8 mouse cellular contexts compared by ENCODE assay signal in genomic region chr5:23675499-23676155, GRCm38 (mm10). TPM values are rescaled to one million over a fixed set of nuclear protein-coding genes. Genes with fewer than 3 reads are reported as not detected.
DNase-seq lines count a peak whose midpoint lies in the region; ATAC-seq and TF ChIP-seq lines count a peak whose summit lies in the region.

No protein-coding gene starts in this region.

- 1% methylated on average over 59 of the region's 95 CpGs for WGBS in heart, embryonic 13.5 days
- under 1% methylated on average over 48 of the region's 95 CpGs for WGBS in kidney, postnatal 0 days
- under 1% methylated on average over 80 of the region's 95 CpGs for WGBS in liver, embryonic 14.5 days (ENCODE audit: insufficient replicate concordance)
- WGBS in neural tube, embryonic 12.5 days, result under 1% methylated on average over 40 of the region's 95 CpGs

- peaks cover 14% of the 10 kb centered on the region for H3K4me1 ChIP-seq in bone marrow macrophage, adult 2 months (ENCODE audit: control insufficient read depth, insufficient read depth, low read length)
- H3K4me1 ChIP-seq in embryonic fibroblast, embryonic 13.5 days (ENCODE audit: control insufficient read depth, insufficient read depth, low read length), result no peaks in the 10 kb centered on the region; the same call in 1 of the 2 replicates
- peaks cover 17% of the 10 kb centered on the region for H3K4me1 ChIP-seq in heart, embryonic 13.5 days
- H3K4me1 ChIP-seq in kidney, postnatal 0 days (replicated peaks; ENCODE audit: insufficient read depth, low read length), result no peaks in the 10 kb centered on the region
- no peaks in the 10 kb centered on the region for H3K4me1 ChIP-seq in liver, embryonic 14.5 days (replicated peaks; ENCODE audit: control insufficient read depth in 2 of 2, insufficient read depth in 2 of 2, low read length in 1 of 2)
- H3K4me1 ChIP-seq in neural tube, embryonic 12.5 days, result peaks cover 6% of the 10 kb centered on the region; the same call in 1 of the 2 replicates

- peak; percentile 4 to 20 for DNase-seq in CD8-positive naive resting alpha-beta T cell, adult 2 months (ENCODE audit: low read depth in 2 of 2, low spot score in 2 of 2)
- peak; percentile 52 for DNase-seq in kidney, postnatal 0 days (ENCODE audit: low spot score)
- DNase-seq in liver, embryonic 14.5 days (ENCODE audit: low read depth in 3 of 3, low spot score in 3 of 3), result no peak
- DNase-seq in testis, postnatal 10 days (ENCODE audit: low spot score), result peak; percentile 81

- TF ChIP-seq EP300 in liver, embryonic 14.5 days (IDR thresholded peaks at IDR 0.05; ENCODE audit: low read depth), result no peak

- H3K9ac ChIP-seq in heart, embryonic 13.5 days, result peak overlapping the region; percentile 91
- peak overlapping the region; percentile 74 for H3K9ac ChIP-seq in kidney, postnatal 0 days (ENCODE audit: low read depth, low read length)
- H3K9ac ChIP-seq in liver, embryonic 14.5 days (replicated peaks), result peak overlapping the region; percentile 24
- H3K9ac ChIP-seq in neural tube, embryonic 12.5 days, result peak overlapping the region; percentile 89

- TF ChIP-seq CTCF in bone marrow macrophage, adult 2 months (IDR thresholded peaks at IDR 0.05; ENCODE audit: low read depth, low read length), result no peak
- no peak for TF ChIP-seq CTCF in embryonic fibroblast, embryonic 13.5 days (IDR thresholded peaks at IDR 0.05; ENCODE audit: borderline replicate concordance, insufficient read depth, low read length)
- no peak for TF ChIP-seq CTCF in kidney, postnatal 0 days (IDR thresholded peaks at IDR 0.05; ENCODE audit: low read depth)
- TF ChIP-seq CTCF in liver, embryonic 14.5 days (IDR thresholded peaks at IDR 0.05; ENCODE audit: low read depth), result no peak

- H3K4me2 ChIP-seq in heart, embryonic 13.5 days, result peak overlapping the region; percentile 94
- peak overlapping the region; percentile 99 for H3K4me2 ChIP-seq in kidney, postnatal 0 days (ENCODE audit: low read length)
- peak overlapping the region; percentile 66 for H3K4me2 ChIP-seq in liver, embryonic 14.5 days (ENCODE audit: low read depth)
- H3K4me2 ChIP-seq in neural tube, embryonic 12.5 days (replicated peaks), result peak overlapping the region; percentile 90

- peak; percentile 79 for ATAC-seq in heart, embryonic 13.5 days (ENCODE audit: extremely low read depth, insufficient number of reproducible peaks, low FRiP score, low TSS enrichment)
- peak; percentile 76 for ATAC-seq in kidney, postnatal 0 days (replicated peaks; ENCODE audit: low FRiP score, low read depth)
- ATAC-seq in liver, embryonic 14.5 days (ENCODE audit: insufficient read depth), result peak; percentile 70; the same call in 1 of the 2 replicates
- ATAC-seq in neural tube, embryonic 12.5 days (ENCODE audit: low FRiP score, low read depth), result peak; percentile 87

- H3K27ac ChIP-seq in bone marrow macrophage, adult 2 months (ENCODE audit: insufficient read depth, low read depth, low read length), result no peak overlapping the region
- 0 out of 2 replicates have a peak overlapping the region, but pooled peaks have one; percentile 5 for H3K27ac ChIP-seq in embryonic fibroblast, embryonic 13.5 days (ENCODE audit: insufficient read depth, low read length)
- H3K27ac ChIP-seq in heart, embryonic 13.5 days (replicated peaks), result peak overlapping the region; percentile 77
- H3K27ac ChIP-seq in kidney, postnatal 0 days, result peak overlapping the region; percentile 64
- H3K27ac ChIP-seq in liver, embryonic 14.5 days, result no peak overlapping the region
- H3K27ac ChIP-seq in neural tube, embryonic 12.5 days, result peak overlapping the region; percentile 62

- H3K27me3 ChIP-seq in heart, embryonic 13.5 days (replicated peaks), result no peaks in the 10 kb centered on the region
- H3K27me3 ChIP-seq in kidney, postnatal 0 days (ENCODE audit: insufficient read depth, low read length), result no peaks in the 10 kb centered on the region
- H3K27me3 ChIP-seq in liver, embryonic 14.5 days (ENCODE audit: control insufficient read depth, insufficient read depth, low read length), result peaks cover 25% of the 10 kb centered on the region
- no peaks in the 10 kb centered on the region for H3K27me3 ChIP-seq in neural tube, embryonic 12.5 days (replicated peaks)

- no peaks in the 10 kb centered on the region for H3K9me3 ChIP-seq in heart, embryonic 13.5 days
- H3K9me3 ChIP-seq in kidney, postnatal 0 days (replicated peaks; ENCODE audit: low read length), result no peaks in the 10 kb centered on the region
- no peaks in the 10 kb centered on the region for H3K9me3 ChIP-seq in liver, embryonic 14.5 days (ENCODE audit: control insufficient read depth, low read length)
- no peaks in the 10 kb centered on the region for H3K9me3 ChIP-seq in neural tube, embryonic 12.5 days

- peak overlapping the region; percentile 98 for H3K4me3 ChIP-seq in bone marrow macrophage, adult 2 months (ENCODE audit: insufficient read depth, low read length)
- peak overlapping the region; percentile 80 for H3K4me3 ChIP-seq in embryonic fibroblast, embryonic 13.5 days (ENCODE audit: insufficient read depth, low read length)
- H3K4me3 ChIP-seq in heart, embryonic 13.5 days, result peak overlapping the region; percentile 97
- H3K4me3 ChIP-seq in kidney, postnatal 0 days (replicated peaks; ENCODE audit: low read depth, low read length), result peak overlapping the region; percentile 96
- peak overlapping the region; percentile 61 to 72 for H3K4me3 ChIP-seq in liver, embryonic 14.5 days (ENCODE audit: insufficient read depth in 1 of 2, low read depth in 2 of 2, low read length in 2 of 2)
- peak overlapping the region; percentile 94 for H3K4me3 ChIP-seq in neural tube, embryonic 12.5 days

- H3K36me3 ChIP-seq in heart, embryonic 13.5 days, result peaks cover 3% of the 10 kb centered on the region; the same call in 1 of the 2 replicates
- no peaks in the 10 kb centered on the region for H3K36me3 ChIP-seq in kidney, postnatal 0 days (ENCODE audit: insufficient read depth, low read length)
- H3K36me3 ChIP-seq in liver, embryonic 14.5 days (replicated peaks; ENCODE audit: control insufficient read depth, insufficient read depth, low read depth), result no peaks in the 10 kb centered on the region
- no peaks in the 10 kb centered on the region for H3K36me3 ChIP-seq in neural tube, embryonic 12.5 days

- no peak for TF ChIP-seq POLR2A in bone marrow macrophage, adult 2 months (IDR thresholded peaks at IDR 0.05; ENCODE audit: borderline replicate concordance, low read depth, low read length)
- TF ChIP-seq POLR2A in embryonic fibroblast, embryonic 13.5 days (IDR thresholded peaks at IDR 0.05; ENCODE audit: low read depth, low read length), result peak; percentile 74

RNA-seq across cellular contexts. Expression of gene Srpk2, which starts 8.8 kb away (rescaled TPM):
- polyA plus RNA-seq in bone marrow macrophage, adult 2 months (2012; ENCODE audit: insufficient read depth, insufficient read length, missing spikeins), result 33.0 and 34.8 TPM in 2 replicates
- 51.5 and 66.9 TPM in 2 replicates for polyA plus RNA-seq in embryonic fibroblast, embryonic 13.5 days (2011; ENCODE audit: insufficient read length, low read depth, missing spikeins)
- polyA plus RNA-seq in heart, embryonic 13.5 days (2015; fragmentation: Nextera tagmentation; extraction: Ambion mirVana), result 37.7 and 45.5 TPM in 2 replicates
- polyA plus RNA-seq in kidney, postnatal 0 days (2015; fragmentation: Nextera tagmentation; extraction: Ambion mirVana), result 41.9 and 46.5 TPM in 2 replicates
- polyA plus RNA-seq in liver, embryonic 14.5 days (2012; rRNA removed), result 1.9 and 3.2 TPM in 2 replicates
- 5.4 and 6.8 TPM in 2 replicates for polyA plus RNA-seq in liver, embryonic 14.5 days (2014; fragmentation: Nextera tagmentation; extraction: Ambion mirVana)
- 68.5 and 75.3 TPM in 2 replicates for polyA plus RNA-seq in neural tube, embryonic 12.5 days (2016; fragmentation: Nextera tagmentation; extraction: Ambion mirVana)

Comparison
In these comparisons a context has a peak if more than half of its experiments do, and no peak if none do; other contexts are left out.
1. DNase-seq: peak in CD8-positive naive resting alpha-beta T cell, adult 2 months (2 of 2), kidney, postnatal 0 days (single experiment) and testis, postnatal 10 days (single experiment); none in liver, embryonic 14.5 days (0 of 3).
2. H3K27ac ChIP-seq: peak in embryonic fibroblast, embryonic 13.5 days (single experiment), heart, embryonic 13.5 days (single experiment), kidney, postnatal 0 days (single experiment) and neural tube, embryonic 12.5 days (single experiment); none in bone marrow macrophage, adult 2 months (single experiment) and liver, embryonic 14.5 days (single experiment).
3. H3K9ac ChIP-seq: peak in every context shown above with its lines; median percentile 91 in heart, embryonic 13.5 days; 89 in neural tube, embryonic 12.5 days; 74 in kidney, postnatal 0 days; 24 in liver, embryonic 14.5 days.
4. Peak in every context shown above with its lines, with median percentiles within 50 percentile points of each other: H3K4me3 ChIP-seq, ATAC-seq and H3K4me2 ChIP-seq.